Mouse (Mus musculus) brain, embryonic 14.5 days (tissue): ENCODE data around the gene Sorl1.

Source experiments
- CTCF ChIP-seq: fragments of 200-500 bp; IDR thresholded peaks from 2 replicates; pipeline ENCODE4 v1.5.1; 2012; ENCODE audit warnings: inconsistent platforms, mild to moderate bottlenecking, moderate library complexity, borderline replicate concordance; ENCODE audit not compliant: insufficient read depth, insufficient read length; ENCODE audit errors: extremely low read depth
- POLR2A ChIP-seq: fragments of 200-500 bp; IDR thresholded peaks from 2 replicates; pipeline ENCODE4 v1.6.1; 2012; ENCODE audit warnings: mild to moderate bottlenecking, inconsistent platforms, borderline replicate concordance; ENCODE audit not compliant: poor library complexity, insufficient read depth, insufficient read length, severe bottlenecking; ENCODE audit errors: extremely low read depth

DNA sequence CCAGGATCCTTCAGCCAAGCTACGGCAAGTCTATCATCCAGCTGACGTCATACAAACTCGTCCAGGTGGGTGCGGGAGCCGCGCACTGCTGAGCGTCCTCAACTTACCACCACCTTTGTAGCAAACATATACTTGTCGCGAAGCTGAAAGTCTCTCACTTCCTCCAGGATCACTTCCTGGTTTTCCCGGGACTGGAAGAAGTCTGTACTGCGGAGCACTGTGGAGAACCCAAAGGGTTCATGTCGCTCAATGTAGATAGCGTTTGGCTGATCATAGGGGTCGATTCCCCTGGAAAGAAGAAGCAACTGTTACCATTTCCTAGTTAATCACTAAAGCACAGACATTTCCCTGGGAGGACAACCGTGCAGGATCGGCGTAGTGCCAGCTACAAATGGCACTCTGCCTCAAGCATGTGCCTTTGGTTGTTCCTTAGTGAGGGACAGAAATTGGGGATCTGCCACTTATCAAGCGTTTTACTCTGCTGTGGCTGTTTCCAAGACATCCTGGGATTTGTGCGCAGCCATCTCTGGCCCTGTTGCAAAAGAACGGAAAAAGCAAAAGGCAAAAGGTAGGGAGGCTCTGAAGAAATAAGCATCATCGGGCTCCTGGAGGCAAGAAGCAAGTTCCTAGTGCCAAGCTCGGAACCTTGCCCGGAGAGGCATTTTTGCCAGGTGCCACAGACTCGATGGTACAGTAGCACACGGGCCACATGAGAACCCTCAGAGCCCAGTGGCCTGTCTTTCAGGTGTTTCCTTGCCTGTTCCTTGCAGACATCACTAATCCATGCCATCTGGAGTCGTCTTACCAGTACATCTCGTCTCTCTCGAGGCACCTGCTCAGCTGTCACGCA lies 42.2 kb downstream of the Sorl1 start:
- TF ChIP-seq POLR2A (no peak), CTCF (no peak)
